Comparison of ENCODE assay signal across 19 mouse cellular contexts in the genomic region with DNA sequence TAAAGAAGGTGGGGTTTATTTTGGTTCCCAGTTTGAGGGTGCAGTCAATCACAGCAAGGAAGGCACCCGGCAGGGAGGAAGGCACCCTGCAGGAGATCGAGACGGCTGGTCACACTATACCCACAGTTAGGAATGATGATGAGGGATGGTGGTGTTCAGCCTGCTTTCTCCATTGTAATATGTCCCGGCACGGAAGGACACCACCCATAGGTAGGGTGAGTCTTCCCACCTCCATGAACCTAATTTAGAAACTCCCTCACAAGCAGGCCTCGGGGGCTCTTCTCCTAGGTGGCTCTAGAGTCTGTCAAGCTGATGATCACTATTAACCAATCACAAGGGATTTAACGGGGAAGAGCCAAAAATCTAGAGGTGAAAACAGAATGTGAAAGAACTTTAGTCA. TPM values are rescaled to one million over a fixed set of nuclear protein-coding genes. Genes with fewer than 3 reads are reported as not detected.
"Had no signal": no experiment of that assay in that cellular context is flagged by ENCODE, and none has a peak within 500 bp of the region (broad histone marks: within the 10 kb centered on the region; RNA-seq: fewer than 3 reads in every experiment).

No protein-coding gene starts in this region.

- H3K4me3 ChIP-seq: neural tube, embryonic 15.5 days; stomach, embryonic 15.5 days had no signal

- H3K4me1 ChIP-seq: neural tube, embryonic 15.5 days had no signal

- H3K36me3 ChIP-seq: neural tube, embryonic 15.5 days; stomach, embryonic 15.5 days had no signal

- DNase-seq: retina, postnatal 1 day; right cerebral cortex, adult 18-20 months; right cerebral cortex, postnatal 14 days; right cerebral cortex, postnatal 25 days; right cerebral cortex, postnatal 4 days; spleen, adult 18-20 months; thymus, adult 18-20 months; thymus, adult 2 months; thymus, postnatal 14 days; thymus, postnatal 25 days; thymus, postnatal 36 days; thymus, postnatal 4 days had no signal

- H3K9ac ChIP-seq: neural tube, embryonic 15.5 days; stomach, embryonic 15.5 days had no signal

- H3K27ac ChIP-seq: neural tube, embryonic 15.5 days; stomach, embryonic 15.5 days; stomach, postnatal 0 days had no signal

- H3K4me2 ChIP-seq: neural tube, embryonic 15.5 days; stomach, embryonic 15.5 days had no signal

- H3K27me3 ChIP-seq: neural tube, embryonic 15.5 days; stomach, embryonic 15.5 days had no signal

- H3K9me3 ChIP-seq: neural tube, embryonic 15.5 days; stomach, embryonic 15.5 days had no signal

RNA-seq across cellular contexts. Expression of gene Pde6h, which starts 0.8 kb away (rescaled TPM):
- polyA plus RNA-seq: neural tube, embryonic 14.5 days; small intestine, adult 2 months; stomach, embryonic 15.5 days; stomach, embryonic 16.5 days had no signal

RNA-seq across cellular contexts. Expression of gene Erp27, which starts 0.9 kb away (rescaled TPM):
- polyA plus RNA-seq: neural tube, embryonic 14.5 days; neural tube, embryonic 15.5 days had no signal

RNA-seq across cellular contexts. Expression of gene Mgp, which starts 47.2 kb away (rescaled TPM):
- total RNA-seq: neutrophil, adult 5-6 weeks had no signal
